Mouse (Mus musculus) layer of hippocampus, adult 9-11 months (tissue): ENCODE results near the gene Srgap3.

ENCODE experiments used
- DNase-seq: peaks from one replicate; pipeline ENCODE4 v3.0.0; 2022

Gene Srgap3

DNA sequence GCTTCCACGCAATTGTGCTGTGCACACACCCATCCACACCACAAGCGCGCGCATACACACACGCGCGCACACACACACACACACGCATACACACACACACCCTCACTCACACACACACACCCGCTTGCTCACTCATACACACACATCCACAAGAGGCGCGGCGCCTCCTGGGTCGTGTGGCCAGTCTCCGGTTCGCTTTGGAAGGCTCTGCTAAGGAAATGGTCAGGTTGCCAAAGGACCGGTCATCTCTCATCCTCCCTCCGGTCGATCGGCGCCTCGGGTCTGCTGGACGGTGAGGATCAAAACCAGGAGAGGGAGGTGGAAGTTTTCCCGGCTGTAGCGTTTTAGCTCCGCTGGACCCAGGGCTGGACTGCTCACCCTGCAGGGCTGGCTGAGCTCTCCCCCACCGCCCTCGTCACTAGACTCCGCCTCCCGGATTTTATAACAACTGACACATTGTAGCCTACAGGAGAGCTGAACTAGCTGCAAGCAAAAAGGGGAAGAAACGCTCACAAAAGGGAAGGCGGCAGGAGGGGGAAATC, at the start of gene Srgap3:
Srgap3 (minus strand) TSS at position 372 of the 542 bp plus-strand sequence.
- peak; percentile 91 for DNase-seq

DNA sequence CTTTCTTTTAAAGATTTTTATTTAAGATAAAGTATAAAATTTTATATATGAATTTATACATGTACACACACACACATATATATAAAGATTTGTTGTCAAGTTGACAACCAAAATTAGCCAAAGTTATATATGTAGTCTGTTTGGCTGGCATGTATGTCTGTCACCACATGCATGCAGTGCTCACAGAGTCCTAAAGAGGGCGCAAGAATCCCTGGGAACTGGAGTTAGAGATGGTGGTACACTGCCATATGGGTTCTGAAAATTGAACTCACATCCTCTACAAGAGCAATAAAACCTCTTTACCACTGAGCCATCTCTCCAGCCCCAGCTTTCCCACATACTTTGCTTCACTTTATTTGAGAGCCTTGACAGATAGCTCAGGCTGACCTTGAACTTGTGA, 48.6 kb upstream of the Srgap3 start:
- DNase-seq, result no peak

DNA sequence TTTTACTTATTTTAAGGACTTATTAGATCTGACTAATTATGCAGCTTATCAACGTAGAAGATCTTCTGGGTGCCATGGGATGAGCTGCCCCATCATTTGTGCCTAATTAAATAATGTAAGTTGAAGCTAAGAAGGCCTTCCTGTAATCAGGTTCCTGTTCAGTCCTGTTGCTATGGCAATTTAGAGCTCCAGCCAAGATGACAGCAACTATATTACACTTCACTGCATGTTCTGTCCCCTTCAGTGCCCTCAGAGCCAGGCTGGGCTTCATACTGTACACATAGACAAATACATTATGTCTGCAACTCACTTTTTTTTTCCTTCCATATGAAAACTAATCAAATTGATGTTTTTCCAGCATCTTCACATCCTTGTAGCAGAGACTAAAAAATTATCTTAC, 43.1 kb upstream of the Srgap3 start:
- no peak for DNase-seq

DNA sequence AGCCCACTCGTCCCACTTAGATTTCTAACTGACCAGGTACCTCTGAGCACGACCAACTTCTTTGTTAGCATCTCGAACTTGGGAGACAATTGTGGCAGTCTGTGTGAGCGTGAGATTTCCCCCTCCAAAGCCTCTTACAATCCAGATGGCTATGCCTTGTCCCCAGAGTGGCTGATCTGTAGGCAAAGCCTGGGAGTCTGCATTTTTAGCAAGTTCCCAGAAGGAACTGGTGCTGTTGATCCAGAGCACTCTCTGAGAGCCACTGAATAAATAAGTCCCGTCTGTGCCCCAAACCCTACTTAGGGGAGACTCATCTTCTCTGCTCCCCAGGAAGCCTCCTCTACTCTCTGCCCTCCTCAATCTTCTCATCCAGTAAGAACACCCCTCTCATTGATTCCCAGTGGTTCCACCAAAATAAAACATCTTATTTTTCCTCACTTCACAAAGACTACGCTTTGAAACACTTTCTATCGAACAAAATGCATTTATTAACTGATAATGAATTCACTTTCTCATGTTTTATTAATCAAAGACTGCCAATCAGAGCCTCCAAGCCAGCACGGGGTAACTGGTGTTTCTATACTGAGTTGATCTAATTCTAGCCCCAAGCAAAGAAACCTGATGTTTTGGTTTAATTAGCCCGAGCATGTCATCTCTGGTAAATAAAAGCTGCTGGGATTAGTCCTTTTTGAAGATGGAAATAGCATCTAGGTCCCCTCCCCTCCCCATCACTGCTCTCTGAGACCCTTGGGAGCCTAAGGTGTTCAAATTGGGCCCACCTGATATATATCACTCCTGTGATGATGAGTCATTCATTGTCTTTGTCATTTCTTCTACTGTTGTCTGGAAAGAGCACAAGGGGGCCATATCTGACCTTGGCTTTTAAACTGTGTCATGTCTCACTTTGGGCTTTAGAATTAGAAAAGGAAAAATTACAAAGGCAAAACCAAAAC, 38.6 kb upstream of the Srgap3 start:
- no peak for DNase-seq

DNA sequence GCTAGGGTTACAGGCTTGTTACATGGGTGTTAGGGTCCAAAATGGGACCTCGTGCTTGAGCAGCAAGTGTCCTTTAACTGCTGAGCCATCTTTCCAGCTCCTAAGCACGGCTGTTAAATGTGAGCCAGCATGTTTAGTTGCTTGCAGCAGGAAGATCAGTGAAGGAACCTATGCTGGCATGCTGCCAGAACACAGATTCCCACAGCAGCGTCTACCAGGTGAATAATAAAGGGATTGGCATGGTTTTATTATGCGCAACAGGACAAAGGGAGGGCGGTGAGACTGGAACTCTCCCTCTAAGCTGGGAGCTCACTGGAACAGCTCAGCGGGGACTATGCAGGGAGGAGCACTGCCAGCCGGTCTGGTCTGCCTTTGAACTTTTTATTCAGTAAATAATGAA, 35.2 kb upstream of the Srgap3 start:
- DNase-seq, result no peak

DNA sequence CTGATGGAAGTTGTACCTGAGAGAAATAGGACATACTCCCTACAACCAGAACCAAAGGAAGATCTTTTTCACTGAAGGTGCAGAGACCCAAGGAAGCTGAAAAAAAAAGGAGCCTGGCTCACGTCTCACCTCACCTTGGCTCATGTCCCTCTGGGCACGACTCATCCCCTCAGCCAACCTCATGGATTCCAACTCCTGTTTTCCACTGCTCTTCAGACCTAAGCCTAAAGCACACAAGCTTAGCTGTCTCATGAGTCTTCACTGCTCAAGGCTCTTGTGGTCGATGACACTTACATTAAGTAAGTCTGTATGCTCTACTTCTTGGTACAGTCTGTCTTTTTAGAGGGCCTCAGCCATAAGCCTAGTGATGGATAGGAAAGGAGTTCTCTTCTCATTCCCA, 31.9 kb upstream of the Srgap3 start:
- DNase-seq, result no peak

DNA sequence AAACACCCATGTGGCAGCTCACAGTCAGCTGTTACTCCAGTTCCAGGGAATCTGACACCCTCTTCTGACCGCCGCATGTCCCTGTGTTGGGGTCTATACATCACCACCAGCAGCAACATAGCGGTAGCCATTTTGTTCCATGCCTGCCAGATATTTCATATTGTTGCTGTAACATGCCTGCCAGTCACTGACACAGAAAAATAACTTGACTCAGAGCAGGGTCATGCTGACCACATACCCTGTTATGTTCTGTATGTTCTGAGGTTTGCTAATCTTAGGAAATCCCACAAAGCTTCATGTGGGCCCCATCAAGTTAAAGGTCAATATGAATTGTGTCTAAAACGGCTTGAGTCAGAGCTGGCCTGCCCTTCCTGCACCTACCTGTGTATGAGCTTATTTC, 30.2 kb upstream of the Srgap3 start:
- no peak for DNase-seq

DNA sequence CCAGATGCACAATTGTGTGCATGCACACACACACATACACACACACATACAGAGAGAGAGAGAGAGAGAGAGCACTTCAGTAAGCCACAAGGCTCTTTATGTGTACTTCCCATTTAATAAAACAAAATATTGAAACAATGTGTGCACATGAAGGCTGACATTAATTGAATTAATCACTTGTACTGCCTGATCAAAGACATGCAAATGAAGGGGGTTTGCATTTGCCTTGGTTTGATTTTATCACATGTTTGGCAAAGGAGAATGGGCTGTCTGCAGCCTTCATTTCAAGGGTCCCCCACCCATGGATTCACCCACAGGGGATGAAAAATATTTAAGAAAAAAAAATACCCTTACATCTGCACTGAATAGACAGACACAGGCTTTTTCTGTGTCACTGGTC, 29.5 kb upstream of the Srgap3 start:
- DNase-seq, result no peak

DNA sequence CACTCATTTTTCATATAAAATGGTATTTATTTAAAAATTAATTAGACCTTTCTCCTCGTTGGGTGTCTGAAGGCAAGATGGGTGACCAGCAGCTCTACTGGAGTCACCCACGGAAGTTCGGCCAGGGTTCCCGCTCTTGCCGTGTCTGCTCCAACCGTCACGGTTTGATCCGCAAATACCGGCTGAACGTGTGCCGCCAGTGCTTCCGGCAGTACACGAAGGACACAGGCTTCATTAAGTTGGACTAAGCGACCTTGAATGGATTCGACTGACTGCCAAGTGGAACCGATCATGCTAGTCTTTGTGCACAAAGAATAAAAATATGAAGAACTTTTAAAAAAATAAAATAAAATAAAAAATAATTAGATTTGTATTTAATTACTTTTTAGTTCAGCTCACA, 29.1 kb upstream of the Srgap3 start:
- no peak for DNase-seq

DNA sequence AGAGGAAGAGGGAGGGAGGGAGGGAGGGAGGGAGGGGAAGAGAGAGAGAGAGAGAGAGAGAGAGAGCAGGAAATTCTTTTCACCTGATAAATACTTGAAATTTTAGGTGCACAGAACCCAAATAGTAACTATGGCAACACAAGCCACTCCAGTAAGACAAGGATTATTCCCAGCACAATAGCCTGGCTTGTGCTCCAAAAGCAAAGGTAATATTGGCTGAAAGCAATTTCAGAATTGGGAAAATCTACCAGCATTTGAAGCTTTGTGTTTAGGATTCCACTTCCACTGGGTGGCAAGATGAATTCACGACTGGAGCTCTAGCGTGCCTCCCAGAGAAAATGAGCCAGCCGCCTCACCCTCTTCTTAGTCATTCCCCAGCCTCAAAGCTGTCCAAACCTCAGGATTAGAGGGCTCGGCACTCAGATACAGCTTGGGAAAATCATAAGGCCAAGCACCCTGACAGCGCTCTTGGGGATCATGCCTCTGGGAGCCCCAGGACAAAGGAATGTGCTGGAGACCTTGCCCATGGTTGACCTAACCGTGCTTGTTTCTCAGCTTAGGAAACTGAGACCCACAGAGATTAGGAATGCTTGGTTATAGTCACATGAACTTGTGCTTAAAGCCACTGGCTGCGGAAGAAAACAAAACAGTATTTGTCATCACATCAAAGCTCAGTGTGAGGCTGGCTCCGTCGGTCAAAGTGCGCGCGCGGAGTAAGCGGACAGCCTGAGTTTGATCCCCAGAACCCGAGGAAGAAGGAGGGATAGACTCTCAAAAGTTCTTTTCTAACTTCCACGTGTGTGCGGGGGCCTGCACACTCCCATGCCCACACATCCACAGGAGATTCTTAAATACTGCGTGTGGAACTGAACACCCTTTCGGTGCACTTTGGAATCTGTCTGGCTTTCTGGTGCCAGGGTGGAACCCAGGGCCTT, 27.0 kb upstream of the Srgap3 start:
- DNase-seq, result no peak

DNA sequence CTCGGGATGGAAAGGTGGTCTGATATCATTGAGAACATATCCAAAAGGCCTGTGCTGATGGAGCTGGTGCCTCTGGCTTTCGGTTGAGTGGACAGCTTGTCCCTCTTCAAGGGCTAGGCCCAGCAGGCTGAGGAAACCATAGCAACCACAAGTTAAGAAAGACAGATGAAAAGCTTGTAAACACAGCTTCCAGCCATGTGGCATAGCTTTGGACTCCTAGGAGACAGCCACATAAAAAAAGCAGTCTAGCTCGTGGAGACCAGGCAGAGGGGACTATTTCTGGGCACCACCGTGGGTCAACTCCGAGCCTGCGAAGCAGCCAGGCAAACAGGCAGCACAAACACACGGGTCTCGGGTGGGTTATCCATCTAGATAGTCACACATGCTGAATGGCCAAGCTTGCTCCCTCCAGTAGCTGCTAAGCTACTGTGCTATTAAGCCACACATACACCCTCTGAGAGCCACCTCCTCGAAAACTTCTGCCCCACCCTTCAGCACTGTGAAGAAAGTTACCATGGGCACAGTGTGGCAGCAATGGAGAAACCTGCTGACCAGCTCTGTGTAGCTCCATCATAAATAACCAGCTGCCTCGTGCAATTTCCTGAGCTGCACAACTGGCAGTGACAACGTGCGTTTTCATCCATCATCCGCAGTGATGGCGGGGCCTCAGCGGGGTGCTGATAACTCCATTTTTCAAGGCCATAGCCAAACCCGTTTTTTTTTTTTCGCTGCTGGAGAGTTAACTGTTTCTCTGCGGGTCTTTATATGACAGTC, 26.0 kb upstream of the Srgap3 start:
- peak; percentile 77 for DNase-seq

DNA sequence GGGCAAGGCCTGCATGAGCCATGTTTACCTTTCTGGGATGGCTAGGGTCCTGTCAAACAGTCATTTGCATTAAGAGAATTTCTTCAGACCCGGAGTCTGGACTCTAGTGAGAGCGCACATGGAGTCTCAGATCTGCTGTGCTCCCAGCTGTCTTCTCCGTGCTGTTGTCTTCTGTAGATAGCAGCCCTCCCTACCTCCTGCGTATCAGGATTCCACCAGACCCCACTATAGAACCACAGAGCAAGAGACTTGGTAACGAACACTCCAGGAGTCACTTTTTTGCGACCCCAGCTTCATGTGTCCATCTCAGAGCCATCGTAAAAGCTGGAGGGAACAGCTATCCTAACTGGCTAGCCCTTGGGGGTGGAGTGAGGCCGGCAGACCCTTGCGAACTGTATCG, 25.1 kb upstream of the Srgap3 start:
- DNase-seq, result no peak

DNA sequence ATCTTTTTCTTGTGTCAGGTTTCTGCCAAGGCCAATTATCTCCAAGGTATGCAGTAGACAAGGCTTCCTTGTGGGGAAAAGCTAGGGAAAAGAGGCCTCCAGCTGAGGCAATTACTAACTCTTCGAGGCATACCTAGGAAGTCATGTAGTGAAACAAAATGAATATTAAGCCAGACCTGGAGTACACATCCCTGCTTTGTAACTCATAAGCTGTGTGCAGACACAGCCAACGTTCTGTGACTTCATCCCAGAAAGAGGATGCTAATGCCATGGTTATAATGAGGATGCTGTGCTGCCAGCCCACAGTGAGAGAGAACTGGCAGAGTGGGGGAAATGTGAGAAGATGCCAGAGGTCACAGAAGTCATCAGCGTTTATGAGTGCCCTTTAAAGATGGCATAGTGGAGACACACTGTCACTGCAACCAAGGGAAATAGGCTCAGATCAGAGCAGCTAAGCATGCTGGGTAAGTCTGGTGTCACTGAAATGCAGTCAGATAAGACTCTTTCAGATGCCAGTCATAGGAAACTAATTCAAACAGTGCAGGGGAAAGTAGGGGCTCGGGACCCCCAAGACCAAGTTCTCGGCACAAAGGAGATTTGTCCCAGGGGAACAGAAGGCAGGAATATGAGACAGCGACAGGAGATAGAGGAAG, 24.2 kb upstream of the Srgap3 start:
- DNase-seq, result no peak

DNA sequence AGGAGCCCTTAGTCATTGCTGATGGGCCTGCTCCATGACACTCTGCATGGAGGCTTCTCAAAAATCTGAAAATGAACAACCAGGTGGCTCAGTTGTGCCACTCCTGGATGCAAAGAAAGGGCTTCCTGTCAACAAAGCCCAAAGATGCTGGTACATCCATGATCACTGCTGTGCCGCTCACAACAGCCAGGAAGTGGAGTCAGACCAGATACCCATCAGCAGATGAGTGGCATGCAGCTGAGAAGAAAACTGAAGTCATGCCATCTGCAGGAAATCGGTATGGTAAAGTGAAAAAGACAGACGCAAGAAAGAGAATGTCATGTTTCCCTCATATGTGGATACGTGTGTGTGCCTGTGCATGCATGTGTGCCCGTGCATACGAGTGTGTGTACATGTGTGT, 20.3 kb upstream of the Srgap3 start:
- no peak for DNase-seq

DNA sequence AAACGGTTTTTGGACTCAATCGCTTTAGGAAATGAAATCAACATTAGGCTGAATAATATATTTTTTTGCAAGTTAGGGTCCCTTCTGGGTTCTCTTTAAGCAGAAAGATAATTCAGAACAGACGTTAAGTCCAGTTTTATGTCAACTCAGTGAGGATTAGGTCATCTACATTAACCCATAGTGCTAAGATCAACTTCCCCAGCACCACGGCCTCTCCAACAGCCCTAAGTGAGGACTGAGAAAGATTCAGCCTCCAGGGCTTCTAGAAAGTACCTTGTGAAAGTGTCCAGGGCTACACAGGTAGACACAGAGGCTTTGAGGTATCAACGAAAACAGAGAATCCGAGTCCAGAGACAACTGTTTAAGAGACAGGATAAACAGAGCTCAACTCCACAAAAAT, 11.3 kb upstream of the Srgap3 start:
- DNase-seq, result no peak

DNA sequence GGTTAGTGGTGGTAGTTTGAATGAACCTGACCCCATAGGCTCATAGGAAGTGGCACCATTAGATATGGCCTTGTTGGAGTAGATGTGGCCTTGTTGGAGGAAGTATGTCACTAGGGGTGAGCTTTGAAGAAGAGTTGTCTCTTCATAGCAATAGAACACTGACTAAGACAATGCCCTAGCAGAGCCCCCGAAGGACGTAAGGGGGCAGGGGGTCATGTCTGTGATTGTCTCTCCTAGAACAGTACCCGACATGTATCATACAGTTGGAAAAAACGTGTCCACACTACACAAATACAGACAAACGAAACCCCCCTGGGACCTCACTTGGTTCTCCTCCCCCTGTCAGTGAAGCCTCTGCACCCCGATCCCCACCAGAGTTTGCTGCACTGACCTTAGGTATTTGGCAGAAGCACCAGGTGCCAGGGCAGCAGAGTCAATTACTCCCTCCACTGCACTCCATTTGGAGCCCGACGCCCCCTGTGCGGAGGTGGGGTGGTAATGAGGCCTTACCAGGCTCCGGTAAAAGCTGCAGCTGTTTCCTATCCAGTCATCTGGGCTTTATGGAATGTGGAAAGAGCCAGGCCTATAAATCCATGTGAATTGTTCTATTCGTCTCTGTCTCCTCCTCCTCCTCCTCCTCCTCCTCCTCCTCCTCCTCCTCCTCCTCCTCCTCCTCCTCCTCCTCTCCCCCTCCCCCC, 10.7 kb upstream of the Srgap3 start:
- DNase-seq, result no peak

DNA sequence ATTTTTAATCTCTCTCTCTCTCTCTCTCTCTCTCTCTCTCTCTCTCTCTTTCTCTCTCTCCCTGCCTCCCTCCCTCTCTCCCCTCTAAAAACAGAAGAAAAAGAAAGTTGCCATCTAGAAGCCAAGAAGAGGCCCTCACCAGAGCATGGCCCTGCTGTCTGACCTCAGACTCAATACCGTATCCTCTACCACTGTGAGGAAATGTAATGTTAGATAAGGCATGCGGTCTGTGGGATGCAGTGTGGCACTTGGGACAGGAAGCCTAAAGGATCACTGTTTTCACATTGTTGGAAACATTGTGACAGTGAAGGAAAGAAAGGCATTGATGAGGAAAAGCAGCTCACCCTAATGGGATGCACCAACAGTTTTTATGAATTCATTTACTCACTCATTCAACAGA, 8.7 kb upstream of the Srgap3 start:
- no peak for DNase-seq

DNA sequence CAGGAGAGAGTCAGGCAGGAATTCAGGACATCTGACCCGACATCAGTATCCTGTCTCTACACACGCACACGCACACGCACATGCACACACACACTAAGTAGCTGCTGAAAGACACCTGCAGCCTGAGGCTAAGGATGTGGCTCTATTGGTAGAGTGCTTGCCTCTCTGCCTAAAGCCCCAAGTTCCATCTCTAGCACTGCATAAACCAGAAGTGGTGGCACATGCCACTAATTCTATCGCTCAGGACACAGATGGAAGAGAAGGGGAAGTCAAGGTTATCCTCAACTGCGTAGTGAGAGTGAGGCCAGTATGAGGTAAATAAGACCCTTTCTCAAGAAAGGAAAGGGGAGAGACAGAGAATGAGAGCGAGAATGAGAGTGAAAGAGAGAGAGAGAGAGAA, 6.8 kb upstream of the Srgap3 start:
- no peak for DNase-seq

DNA sequence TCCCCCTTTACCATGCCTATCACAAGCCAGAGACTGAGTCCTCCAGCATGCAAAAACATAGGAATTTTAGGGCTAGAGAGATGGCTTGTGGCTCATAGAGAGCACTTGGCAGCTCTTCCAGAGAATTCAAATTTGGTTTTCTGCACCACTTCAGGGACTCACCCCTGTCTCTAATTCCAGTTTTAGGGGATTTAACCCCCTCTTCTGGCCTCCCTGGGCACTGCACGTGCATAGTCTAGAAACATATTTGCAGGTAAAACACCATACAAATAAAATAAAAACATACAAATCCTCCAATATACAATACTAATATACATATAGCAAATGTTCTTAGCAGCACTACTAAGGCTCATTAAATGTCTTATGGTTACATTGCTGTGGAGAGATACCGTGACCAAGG, 4.2 kb upstream of the Srgap3 start:
- no peak for DNase-seq

DNA sequence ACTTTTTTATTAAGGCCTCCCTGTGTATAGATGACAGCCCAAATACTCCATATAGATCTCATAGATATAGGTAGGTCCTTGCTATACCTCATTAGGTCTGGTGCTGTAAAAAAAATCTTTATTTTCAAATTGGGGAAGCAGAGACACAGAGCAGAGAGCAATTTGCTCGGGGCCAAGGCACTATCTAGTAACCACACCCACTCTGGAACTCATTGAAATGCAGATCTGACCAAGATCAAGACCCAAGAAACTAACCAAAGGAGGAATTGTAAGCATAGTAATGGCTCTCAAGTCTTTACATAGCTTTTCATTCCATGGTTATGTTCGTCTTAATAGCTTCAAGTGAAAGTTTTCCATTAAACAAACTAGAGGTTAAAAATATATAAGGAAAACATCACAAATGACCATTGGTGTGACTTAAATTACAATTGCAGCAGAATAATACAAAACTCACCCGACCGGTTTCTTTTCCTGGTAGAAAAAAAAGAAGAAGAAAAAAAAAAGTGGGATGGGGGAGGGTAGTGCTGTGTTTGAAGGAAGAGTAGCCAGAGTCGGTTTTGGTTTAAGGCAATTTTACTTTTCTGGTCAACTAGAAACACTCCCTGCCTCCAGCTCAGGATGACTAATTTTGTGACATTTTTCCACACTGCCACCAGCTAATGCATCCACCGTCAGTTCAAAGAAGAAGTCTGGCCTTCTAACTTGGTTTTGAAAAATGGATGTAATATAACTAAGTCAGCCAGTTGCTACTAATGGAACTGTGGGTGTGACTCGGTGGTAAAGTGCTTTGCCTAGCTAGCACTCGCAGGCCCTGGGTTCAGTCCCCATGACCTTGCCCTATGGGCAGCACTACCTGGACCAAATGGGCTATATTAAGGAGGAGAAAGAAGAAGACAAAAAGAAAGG, 3.4 kb upstream of the Srgap3 start:
- DNase-seq, result no peak
